Comparison of ENCODE assay signal across 14 mouse cellular contexts in genomic region chr12:70984855-70985550, GRCm38 (mm10).
"Had no signal": no experiment of that assay in that cellular context is flagged by ENCODE, and none has a peak within 500 bp of the region (broad histone marks: within the 10 kb centered on the region; RNA-seq: fewer than 3 reads in every experiment).

No protein-coding gene starts in this region.

- H3K9me3 ChIP-seq: liver, embryonic 15.5 days; megakaryocyte, embryonic 14.5 days; midbrain, embryonic 13.5 days; midbrain, embryonic 15.5 days; neural tube, embryonic 12.5 days had no signal

- ATAC-seq: liver, postnatal 0 days; midbrain, embryonic 13.5 days; midbrain, embryonic 15.5 days had no signal

- DNase-seq: liver, postnatal 0 days; lung, embryonic 14.5 days; right cerebral cortex, postnatal 14 days; spleen, adult 18-20 months; thymus, adult 18-20 months; thymus, postnatal 14 days; thymus, postnatal 36 days had no signal

- H3K27me3 ChIP-seq: liver, embryonic 15.5 days; megakaryocyte, embryonic 14.5 days; midbrain, embryonic 13.5 days; midbrain, embryonic 15.5 days; neural tube, embryonic 12.5 days had no signal

- H3K4me1 ChIP-seq: liver, embryonic 15.5 days; midbrain, embryonic 13.5 days; midbrain, embryonic 15.5 days; neural tube, embryonic 12.5 days had no signal

- H3K27ac ChIP-seq: liver, embryonic 15.5 days; macrophage; midbrain, embryonic 13.5 days; midbrain, embryonic 15.5 days; neural tube, embryonic 12.5 days had no signal

- H3K4me3 ChIP-seq: liver, embryonic 15.5 days; megakaryocyte, embryonic 14.5 days; midbrain, embryonic 13.5 days; midbrain, embryonic 15.5 days; neural tube, embryonic 12.5 days had no signal

- H3K4me2 ChIP-seq: liver, embryonic 15.5 days; lung, embryonic 14.5 days; midbrain, embryonic 11.5 days; midbrain, embryonic 13.5 days; midbrain, embryonic 15.5 days; neural tube, embryonic 12.5 days had no signal

- H3K9ac ChIP-seq: liver, embryonic 15.5 days; liver, postnatal 0 days; lung, embryonic 14.5 days; midbrain, embryonic 13.5 days; midbrain, embryonic 15.5 days; neural tube, embryonic 12.5 days had no signal
